Mouse (Mus musculus) frontal cortex, postnatal 10 days (tissue): ENCODE measurements around the gene Gmps.
A peak's percentile ranks its signal among the peaks of the same experiment; 100 is the strongest.

Experiments used
- DNase-seq, 2 experiments: peaks; one replicate each; pipeline ENCODE4 v3.0.0; 2022; ENCODE audit warnings: low spot score in 2 of 2, mixed read lengths in 1 of 2

Gene Gmps

DNA sequence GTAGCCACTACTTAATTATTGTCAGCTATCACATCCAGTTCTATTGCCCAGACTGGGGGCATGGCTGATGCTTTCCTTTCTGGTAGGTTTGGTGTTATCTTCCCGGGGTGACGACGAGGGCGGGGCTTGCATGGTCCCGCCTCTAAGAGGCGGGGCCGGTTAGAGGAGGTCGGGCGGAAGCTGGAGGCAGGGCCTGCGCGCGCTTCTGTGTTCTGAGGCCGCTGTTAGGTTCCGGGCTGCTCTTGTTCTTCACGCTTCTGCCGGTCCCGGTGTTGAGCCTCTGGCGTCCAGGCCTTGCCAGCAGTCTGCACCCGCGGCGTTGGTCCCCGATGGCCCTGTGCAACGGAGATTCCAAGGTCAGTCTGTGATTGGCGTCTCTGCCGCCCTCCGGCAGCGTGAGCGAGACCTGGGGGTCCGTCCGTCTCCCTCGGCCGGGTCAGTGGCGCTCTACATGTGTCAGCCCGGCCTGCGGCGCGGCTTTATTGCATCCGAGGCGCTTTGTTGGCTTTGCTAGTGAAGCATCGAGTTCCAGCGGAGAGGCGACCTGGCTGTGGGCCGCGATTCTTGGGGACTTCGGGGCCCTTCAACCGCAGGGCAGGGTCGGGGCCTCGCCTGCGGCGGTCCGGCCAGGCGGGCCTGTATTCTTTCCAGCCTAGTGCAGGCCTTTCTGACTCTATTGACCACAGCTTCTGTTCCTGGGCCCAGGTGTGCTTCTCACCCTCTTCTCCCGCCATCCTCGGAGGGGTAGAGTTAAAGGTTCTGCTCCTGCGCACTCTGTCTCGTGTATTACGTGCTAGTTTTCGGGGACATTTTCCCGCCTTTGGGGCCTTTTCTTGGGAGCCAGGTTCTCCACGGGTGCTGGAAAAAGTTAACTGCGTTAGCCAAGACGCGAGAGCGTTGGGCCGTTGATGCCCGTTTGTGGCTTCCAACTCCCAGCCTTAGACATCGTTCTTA is at the start of gene Gmps:
TSS of gene Gmps (plus strand) at position 152 of the 954 bp plus-strand sequence.
- DNase-seq: peak; percentile 89

DNA sequence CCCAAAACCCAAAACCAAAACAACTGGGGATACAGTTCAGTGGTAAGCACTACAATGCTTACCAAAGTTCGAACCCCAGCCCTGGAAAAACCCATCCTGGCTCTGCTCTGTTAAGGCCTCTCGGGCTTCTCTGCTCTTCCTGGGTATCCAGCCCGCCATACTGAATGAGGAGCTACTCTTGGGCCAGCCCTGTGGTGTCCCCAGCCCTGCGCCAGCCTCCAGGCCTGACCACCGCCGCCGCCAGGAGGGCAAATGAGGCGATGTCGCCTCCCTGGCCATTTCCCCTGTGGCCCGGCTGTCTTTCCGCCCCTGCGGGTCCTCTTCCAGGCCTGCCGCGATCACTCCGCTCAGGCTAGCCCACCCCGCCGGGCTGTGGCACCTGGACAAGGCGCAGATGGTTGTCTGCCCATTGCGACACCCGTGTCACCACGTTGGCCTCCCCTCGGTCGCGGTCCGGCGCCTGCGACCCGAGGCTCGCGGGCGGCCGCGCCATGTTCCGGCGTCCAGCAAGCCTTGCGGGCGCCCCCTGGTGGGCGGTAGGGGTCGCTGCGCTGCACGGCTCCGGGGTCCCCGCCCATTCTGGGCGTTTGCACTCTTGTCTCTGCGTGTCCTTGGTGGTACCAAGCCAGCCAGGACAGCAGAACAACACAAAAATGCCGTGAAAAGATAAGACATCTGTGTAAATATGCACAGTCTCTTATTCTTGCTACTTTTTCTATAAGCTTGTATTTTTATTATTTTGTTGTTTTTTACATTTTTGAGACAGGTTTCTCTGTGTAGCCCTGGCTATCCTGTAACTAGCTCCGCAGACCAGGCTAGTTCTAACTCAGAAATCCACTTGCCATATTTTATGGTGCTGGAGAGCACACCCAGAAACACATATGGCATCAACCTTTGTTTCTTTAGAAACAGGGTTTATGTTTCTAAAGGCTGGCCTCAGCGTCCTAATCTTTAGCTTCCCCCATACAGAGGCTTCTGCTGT is 46.7 kb upstream of the Gmps start, which contains the start of gene E130311K13Rik:
TSS of gene E130311K13Rik (minus strand) at position 595 of the 982 bp plus-strand sequence.
- peak; percentile 73 to 86 for DNase-seq

DNA sequence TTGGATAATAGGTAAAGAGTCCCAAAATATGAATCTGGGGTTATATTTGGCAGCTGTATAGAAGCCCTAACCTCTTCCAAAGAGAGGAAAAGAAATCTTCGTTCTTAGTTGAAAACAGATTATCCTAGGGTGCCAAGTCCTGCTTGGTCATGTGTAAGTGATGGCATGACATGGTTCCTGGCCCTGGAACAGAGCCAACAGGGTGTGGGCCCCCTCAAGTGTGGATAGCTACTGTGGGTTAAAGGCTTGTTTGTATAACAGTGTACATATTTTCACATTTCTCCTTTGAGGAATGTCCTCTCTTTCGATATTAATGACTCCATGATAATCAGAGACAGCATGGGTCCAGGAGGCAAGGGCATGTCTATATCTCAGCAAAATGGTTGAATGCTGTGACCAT is 37.0 kb upstream of the Gmps start:
- no peak for DNase-seq

DNA sequence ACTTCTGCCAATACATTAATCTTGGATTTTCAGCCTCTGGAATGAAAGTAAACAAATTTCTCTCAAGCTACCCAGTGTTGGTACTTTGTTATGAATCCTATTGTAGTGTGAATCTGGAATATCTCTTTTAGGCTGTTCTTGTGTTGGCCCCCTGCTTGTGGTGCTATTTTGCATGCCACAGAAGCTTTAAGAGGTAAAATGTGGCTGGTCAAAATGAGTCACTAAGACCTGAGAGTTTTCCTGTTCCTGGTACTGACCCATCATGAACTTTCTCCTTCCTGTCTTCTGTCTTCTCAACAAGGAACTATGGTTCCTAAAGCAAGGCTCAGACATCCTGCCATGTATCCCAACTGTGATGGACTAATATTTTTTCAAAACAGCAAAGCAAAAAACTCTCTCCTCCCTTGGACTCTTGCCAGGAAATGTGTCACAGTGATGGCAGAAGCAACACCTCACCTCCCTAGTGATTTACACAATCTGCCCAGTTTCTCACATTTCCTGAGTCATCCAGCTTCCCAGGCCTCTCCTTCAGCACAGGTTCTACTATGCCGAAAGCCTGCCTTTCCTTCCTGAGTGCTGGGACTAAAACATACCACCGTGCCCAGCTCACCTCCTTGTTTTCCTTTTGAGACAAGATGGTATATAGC is 34.6 kb upstream of the Gmps start:
- peak in 1 of 2 experiments; percentile 19 for DNase-seq

DNA sequence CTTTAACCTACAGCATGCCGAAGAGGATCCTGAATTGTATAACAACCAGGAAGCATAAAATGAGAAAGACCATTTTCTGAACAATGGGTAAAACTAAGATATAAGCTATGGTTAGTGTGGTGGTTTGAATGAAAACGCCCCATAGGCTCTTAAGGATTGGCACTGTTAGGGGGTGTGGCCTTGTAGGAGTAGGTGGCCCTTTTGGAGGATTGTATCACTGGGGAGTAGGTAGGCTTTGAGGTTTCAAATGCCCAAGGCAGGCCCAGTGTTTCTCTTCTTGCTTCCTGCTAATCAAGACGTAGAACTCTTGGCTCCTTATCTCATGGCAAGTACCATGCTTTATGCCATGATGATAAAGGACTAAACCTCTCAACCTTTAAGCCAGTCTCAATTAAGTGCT is 26.1 kb upstream of the Gmps start:
- DNase-seq: no peak

DNA sequence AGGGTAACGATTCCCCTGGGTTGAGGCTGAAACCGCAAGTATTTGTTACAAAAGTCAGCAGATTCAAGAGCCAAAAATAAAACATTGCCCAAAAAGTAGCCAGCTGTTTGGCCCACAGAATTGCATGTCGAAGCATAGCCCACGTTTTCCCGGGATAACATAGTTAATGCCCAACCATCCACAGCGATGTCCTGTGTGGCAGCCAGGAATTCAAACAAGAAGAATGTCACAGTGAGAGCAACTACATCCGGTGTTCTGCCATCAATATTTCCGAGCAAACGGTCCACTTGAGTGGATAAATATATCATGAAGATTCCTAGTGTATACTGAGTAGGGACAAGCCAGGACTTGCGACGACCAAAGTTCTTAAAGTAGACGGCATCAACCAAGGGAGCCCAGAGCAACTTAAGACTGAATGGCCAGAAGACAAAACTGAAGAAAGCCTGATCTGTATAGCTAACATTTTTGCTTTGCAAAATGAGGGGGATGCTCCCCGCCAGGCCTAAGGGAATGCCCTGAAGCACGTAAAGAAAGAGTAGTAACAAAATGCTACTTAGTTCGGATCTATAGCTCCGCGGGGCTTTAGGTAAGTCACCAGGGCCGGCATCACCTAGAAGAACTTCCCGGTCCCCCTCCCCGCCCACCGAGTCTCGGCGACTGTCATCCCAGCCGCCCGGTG is 12.3 kb upstream of the Gmps start:
- DNase-seq: no peak

DNA sequence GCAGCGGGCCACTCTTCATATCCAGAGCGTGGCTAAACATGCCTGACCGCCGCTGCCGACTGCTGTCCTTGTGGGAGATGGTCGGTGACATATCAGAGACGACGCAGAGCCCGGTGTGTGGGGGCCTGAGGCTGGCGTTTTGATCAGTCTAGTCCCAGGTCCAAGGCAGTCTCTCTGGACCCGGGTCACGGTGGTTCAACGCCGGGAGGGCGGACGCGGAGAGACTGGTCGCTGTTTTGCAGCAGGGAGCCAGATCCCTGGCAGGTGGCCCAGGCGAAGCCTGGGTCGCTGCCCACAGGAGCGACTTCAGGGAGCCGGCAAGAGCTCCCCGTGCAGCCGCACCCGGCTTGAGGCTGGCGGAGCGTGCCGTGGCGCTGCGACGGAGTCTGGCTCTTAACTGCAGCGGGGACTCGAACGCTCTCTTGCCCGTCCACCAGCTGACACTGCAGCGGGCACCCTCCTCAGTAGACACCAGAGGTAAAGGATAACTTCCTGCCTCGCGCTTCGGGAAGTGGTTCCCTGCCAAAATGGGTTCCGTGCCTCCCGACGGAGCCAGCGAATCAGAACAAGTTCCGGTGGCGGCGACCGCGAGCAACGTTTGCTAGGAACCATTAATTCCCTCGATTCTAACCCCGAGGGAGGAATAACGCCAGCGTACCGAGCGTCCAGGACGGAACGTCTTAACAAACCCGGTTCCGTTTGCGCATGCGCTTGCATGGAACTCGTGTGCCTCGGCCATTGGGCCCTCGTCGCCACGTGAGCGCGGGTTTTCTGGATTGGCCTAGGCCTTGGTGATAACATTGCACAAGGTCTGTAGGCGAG is 11.6 kb upstream of the Gmps start, which contains the start of gene Slc33a1:
TSS of gene Slc33a1 (minus strand) at position 669 of the 822 bp plus-strand sequence.
- DNase-seq: peak; percentile 98 to 99

DNA sequence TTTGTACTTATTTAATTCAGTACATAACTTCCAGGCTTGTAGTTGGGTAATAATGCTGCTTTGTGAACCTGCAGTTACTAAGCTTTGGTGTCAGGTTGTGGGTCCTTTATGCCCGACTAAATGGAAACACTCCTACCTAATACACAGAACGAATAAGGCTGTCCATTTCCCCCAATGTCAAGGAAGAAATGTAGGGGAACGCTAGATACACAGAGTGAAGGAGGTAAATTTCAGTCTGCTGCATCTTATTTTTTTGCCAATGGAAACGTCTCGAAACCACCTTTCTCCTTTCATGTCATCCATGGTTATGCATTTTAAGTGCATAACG is 11.0 kb upstream of the Gmps start:
- no peak for DNase-seq

DNA sequence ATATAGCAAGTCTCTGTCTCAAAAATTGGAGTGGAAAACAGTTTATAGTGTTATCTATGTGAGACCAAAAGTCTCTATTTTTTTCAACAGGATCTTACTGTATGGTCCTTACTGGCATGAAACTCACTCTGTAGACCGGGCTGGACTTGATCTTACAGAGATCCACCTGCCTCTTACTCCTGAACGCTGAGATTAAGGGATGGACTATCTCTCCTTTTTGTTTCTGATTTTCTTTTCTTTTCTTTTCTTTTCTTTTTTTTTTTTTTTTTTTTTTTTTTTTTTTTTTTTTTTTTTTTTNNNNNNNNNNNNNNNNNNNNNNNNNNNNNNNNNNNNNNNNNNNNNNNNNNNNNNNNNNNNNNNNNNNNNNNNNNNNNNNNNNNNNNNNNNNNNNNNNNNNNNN is 10.0 kb upstream of the Gmps start:
- DNase-seq: no peak

DNA sequence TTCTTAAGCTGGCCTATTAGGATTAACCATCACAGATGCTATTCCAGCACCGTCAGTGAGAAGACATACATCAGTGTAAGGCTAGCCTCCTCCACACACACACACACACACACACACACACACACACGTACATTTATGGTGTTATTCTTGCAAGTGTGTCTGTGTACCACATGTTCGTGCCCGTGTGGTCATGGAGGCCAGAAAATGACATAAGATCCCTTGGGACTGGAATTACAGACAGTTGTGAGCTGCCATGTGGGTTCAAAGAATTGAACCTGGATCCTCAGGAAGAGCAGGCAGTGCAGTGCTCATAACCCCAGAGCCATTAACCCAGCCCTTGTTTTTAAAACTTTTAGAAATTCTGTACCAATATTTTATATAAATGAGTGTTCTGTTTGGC is 2.0 kb downstream of the Gmps start:
- no peak for DNase-seq

DNA sequence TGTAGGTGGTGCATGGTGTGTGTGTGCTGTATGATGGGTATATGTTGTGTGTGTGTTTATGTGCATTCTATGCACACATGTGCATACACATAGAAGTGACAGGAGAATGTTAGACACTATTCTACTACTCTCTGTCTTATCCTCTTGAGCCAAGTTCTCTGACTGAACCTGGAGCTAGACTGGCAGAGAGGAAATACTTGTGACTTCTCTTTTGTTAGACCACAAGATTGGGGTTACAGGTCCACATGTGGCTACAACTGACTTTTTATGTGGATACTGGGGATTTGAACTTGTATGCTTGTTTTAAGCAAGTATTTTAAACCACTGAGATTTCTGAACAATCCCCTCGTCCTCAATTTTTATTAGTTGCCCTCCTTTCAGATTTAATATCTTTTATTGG is 10.8 kb downstream of the Gmps start:
- DNase-seq: no peak

DNA sequence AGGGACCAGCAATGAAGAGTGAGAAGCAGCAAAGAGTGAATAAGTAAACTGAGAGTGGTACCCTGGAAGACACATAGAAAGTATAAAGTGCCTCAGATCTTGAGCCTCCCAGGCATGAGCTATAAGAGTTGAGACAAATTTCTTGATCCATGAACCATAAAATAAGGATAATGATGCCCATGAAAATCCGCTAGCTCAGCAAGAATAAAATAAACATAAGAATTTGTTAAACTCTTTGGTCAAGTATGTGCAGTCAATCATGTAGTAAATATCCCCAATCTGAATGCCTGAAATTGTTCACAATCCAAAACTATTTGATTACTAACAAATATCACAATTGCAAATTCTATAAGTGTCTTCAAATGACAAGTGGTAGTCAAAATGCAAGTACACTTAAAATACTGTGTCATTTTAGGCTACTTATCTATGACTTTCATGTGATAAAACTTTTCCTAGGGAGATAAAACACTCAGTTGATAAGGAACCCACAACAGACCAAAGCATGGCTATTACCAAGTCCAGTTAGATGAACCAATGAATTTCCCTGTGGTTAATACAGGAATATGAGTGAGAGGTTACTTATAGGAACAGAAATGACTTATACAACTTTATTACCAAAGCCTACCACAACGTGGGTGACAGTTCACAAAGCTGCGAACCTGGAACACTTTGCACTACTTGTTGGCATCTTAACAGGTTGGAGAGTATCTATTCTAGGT is 13.0 kb downstream of the Gmps start:
- no peak for DNase-seq

DNA sequence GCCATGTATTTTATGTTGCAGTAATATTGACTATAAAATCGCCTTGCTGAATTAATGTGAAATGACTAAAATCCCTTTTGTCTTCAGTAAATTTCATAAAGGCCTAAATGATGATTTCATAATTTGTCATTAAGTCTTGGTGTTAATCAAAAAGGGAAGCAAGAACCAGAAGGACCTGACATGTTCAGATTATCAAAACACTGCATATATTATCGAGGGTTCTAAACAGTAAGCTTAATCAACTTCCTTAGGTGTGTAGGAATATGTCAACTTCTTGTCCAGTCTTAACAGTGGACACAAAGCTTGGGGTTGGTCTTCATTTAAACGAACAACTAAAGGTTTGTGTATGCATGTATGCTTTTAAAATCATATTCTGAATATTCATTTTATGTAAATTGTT is 45.5 kb downstream of the Gmps start:
- DNase-seq: no peak

DNA sequence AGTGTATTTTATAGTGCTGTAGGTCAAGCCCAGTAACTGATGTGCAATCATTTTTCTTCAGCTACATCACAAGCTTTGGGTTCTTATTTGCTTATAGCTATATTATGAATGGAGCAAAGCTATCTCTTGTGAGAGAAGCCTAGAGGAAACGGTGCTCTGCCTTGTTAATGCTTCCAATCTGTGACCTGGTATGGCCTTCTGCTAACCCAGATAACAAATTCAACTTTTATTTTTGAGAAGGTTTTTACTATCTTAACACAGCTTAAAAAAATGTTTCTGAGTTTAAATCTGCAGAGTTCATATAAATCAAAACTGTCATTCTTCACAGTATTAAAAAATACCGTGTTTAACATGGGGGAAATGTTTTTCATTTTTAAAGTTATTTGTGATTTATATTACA is 46.0 kb downstream of the Gmps start:
- DNase-seq: no peak

DNA sequence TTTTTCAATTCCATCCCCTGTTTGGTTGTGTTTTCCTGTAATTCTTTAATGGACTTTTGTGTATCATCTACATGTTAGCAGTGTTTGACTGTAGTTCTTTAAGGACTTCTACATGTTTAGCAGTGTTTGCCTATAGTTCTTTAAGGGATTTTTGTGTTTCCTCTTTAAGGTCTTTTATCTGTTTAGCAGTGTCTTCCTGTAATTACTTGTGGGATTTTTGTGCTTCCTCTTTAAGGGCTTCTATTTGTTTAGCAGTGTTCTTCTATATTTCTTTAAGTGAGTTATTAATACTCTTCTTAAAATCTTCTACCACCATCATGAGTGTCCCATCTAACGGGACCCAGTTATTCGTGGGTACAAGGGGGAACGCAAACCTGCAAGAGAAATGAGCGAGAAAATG is 53.9 kb downstream of the Gmps start:
- DNase-seq: no peak

DNA sequence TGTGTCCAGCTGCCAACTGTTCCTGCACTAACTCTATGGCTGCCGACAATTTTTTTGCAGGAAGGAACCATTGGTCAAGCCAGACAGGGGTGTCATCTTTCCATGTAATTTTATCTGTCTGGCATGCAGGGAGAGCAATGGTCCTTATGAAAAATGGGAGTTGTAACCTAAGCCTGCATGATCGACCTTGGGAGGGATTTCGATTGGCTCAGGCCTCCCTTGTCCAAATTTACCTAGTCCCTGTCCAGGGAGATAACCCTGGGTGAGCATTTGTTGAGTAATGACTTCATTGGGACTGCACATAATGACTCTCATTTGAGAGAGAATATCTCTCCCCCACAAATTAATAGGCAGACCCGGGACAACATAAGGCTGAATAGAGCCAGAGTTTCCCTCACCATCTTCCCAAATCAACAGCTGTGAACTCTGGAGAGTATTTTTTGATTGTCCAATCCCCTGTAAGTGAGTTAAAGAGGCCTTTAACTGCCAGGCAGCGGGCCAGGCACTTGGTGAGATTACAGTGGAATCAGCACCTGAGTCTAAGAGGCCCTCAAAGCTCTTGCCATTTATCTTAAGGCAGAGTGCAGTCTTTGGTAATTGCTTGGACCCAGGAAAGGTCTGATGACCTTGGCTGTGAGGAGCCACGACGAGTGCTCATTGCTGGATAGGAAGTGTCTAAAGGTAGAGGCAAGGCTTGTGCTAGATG is 62.4 kb downstream of the Gmps start:
- no peak for DNase-seq

DNA sequence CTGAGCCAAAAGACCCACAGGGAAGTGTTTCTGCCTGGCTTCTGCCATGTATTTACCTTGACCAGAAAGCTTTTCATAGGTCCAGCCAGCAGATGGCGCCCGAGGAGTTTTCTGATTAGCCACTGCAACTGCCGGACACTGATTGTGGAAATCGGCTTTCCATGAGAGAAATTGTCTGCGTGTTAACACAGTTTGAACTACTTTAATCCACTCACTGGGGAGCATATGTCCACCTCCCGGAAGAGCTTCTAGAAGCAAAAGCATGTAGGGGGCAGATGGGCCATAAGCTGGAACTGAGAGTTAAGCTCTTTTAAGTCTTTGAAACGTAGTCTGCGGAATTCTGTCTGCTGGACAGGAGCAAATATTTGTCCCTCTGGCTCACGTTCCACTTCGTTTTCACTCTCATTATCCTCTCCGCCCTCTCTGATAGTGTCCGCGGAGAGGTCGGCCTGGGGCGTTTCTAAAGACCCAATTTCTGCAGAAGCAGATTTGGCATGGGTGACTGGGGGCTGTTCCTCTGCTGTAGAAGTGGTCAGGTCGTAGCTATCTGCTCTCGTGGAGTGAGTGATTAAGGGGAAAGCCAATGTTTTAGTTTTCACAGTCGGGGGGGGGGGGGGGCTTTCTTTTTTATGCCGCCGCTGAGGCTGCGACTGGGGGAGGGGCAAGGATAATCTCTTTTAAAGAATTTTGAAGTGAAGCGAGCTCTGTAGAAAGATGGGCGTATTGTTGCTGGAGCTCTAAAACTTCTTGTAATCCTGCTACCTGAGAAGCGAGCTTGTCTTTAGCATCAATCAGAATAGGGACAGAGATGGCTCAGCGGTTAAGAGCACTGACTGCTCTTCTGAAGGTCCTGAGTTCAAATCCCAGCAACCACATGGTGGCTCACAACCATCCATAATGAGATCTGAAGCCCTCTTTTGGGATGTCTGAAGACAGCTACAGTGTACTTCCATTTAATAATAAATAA is 64.2 kb downstream of the Gmps start:
- DNase-seq: peak; percentile 51 to 81
